9 mouse cellular contexts compared by ENCODE assay signal in genomic region chr4:102589537-102590031, GRCm38 (mm10).
DNase-seq lines count a peak whose midpoint lies in the region; ATAC-seq and TF ChIP-seq lines count a peak whose summit lies in the region.
"Had no signal": no experiment of that assay in that cellular context is flagged by ENCODE, and none has a peak within 500 bp of the region (broad histone marks: within the 10 kb centered on the region; RNA-seq: fewer than 3 reads in every experiment).

No protein-coding gene starts in this region.

- H3K4me1 ChIP-seq in heart, embryonic 12.5 days (replicated peaks) = peaks cover 21% of the 10 kb centered on the region

- H3K36me3 ChIP-seq in heart, embryonic 12.5 days = peaks cover 15% of the 10 kb centered on the region; the same call in 1 of the 2 replicates

- peak overlapping the region; percentile 52 for H3K9ac ChIP-seq in heart, embryonic 12.5 days
- H3K9ac ChIP-seq: liver, embryonic 15.5 days had no signal

- intact Hi-C loops in gastrocnemius, adult 2 months (cut with DNase I) = no loop called here

- no peaks in the 10 kb centered on the region for H3K9me3 ChIP-seq in heart, embryonic 12.5 days (replicated peaks)
- H3K9me3 ChIP-seq: liver, embryonic 15.5 days had no signal

- no peak for TF ChIP-seq CTCF in gastrocnemius, adult 2 months (IDR thresholded peaks at IDR 0.05)

- no peaks in the 10 kb centered on the region for H3K27me3 ChIP-seq in heart, embryonic 12.5 days (replicated peaks)
- H3K27me3 ChIP-seq: liver, embryonic 15.5 days had no signal

- 22% methylated on average over 9 of the region's 9 CpGs for WGBS in heart, embryonic 12.5 days

- no peak for ATAC-seq in heart, embryonic 12.5 days (ENCODE audit: insufficient number of reproducible peaks, low FRiP score)

- H3K4me3 ChIP-seq in gastrocnemius, adult 2 months = peak overlapping the region; percentile 65
- H3K4me3 ChIP-seq in heart, embryonic 12.5 days = peak overlapping the region; percentile 23
- H3K4me3 ChIP-seq: liver, embryonic 15.5 days had no signal

- DNase-seq in gastrocnemius, adult 2 months = no peak
- DNase-seq in gastrocnemius, postnatal 4 days (ENCODE audit: low spot score in 2 of 2) = no peak
- peak; percentile 56 to 57 for DNase-seq in cerebellum, postnatal 10 days
- peak; percentile 55 for DNase-seq in kidney, postnatal 10 days
- DNase-seq in mesoderm, embryonic 11.5 days (ENCODE audit: low read depth, low spot score) = peak; percentile 46
- DNase-seq in yolk sac, embryonic 10.5 days (ENCODE audit: low spot score) = peak; percentile 16
- DNase-seq in spleen, adult 12 weeks (ENCODE audit: low spot score) = no peak

- H3K27ac ChIP-seq in gastrocnemius, adult 2 months = peak overlapping the region; percentile 100
- no peak overlapping the region for H3K27ac ChIP-seq in heart, embryonic 12.5 days (ENCODE audit: poor library complexity, severe bottlenecking)
- H3K27ac ChIP-seq: liver, embryonic 15.5 days had no signal

- H3K4me2 ChIP-seq in heart, embryonic 12.5 days = peak overlapping the region; percentile 56
- H3K4me2 ChIP-seq: liver, embryonic 15.5 days had no signal

Comparison
In these comparisons a context has a peak if more than half of its experiments do, and no peak if none do; other contexts are left out.
1. DNase-seq: peak in cerebellum, postnatal 10 days (2 of 2), kidney, postnatal 10 days (single experiment), mesoderm, embryonic 11.5 days (single experiment) and yolk sac, embryonic 10.5 days (single experiment); none in gastrocnemius, adult 2 months (single experiment), gastrocnemius, postnatal 4 days (0 of 2) and spleen, adult 12 weeks (single experiment).